Mouse (Mus musculus) MEL (cell line): ENCODE data around the gene Nrn1. TPM values are rescaled to one million over a fixed set of nuclear protein-coding genes. Genes with fewer than 3 reads are reported as not detected.

Experiments used
- DNase-seq: peaks from one replicate; pipeline ENCODE4 v3.0.0; 2011; ENCODE audit warnings: low read depth, low spot score
- H3K27ac ChIP-seq: 2 replicates; pipeline ENCODE4 v1.5.1; 2012; ENCODE audit warnings: low read depth, mild to moderate bottlenecking, control low read depth, low read length, moderate library complexity; ENCODE audit not compliant: control insufficient read depth
- H3K27me3 ChIP-seq, 2 experiments: fragments of 150-350 bp in 1 of 2; sonication (generic) in 1 of 2; 2 replicates each; pipeline ENCODE4 v1.6.1; 2012; ENCODE audit warnings: low read length in 2 of 2, mild to moderate bottlenecking in 2 of 2, improper control_type of control experiment in 1 of 2, moderate library complexity in 1 of 2; ENCODE audit not compliant: insufficient read depth in 2 of 2, control insufficient read depth in 1 of 2
- H3K36me3 ChIP-seq, 2 experiments: 2 replicates each; pipeline ENCODE4 v1.6.1; 2012 to 2014; ENCODE audit warnings: low read length in 2 of 2, improper control_type of control experiment in 1 of 2, inconsistent platforms in 1 of 2, mild to moderate bottlenecking in 1 of 2; ENCODE audit not compliant: insufficient read depth in 2 of 2, control insufficient read depth in 1 of 2
- H3K4me1 ChIP-seq, 2 experiments: fragments of 150-350 bp in 1 of 2; sonication (generic) in 1 of 2; 2 replicates each; pipeline ENCODE4 v1.6.1; 2012; ENCODE audit warnings: low read length in 2 of 2, improper control_type of control experiment in 1 of 2, mild to moderate bottlenecking in 1 of 2; ENCODE audit not compliant: insufficient read depth in 2 of 2, control insufficient read depth in 1 of 2
- H3K4me3 ChIP-seq, 2 experiments: fragments of 150-350 bp in 1 of 2; sonication (generic) in 1 of 2; 2 replicates each; pipeline ENCODE4 v1.5.1; 2012; ENCODE audit warnings: low read depth in 2 of 2, low read length in 2 of 2, mild to moderate bottlenecking in 2 of 2, moderate library complexity in 2 of 2, control low read depth in 1 of 2, improper control_type of control experiment in 1 of 2; ENCODE audit not compliant: control insufficient read depth in 1 of 2, insufficient read depth in 1 of 2
- H3K79me2 ChIP-seq: 2 replicates; pipeline ENCODE4 v1.6.1; 2012; ENCODE audit warnings: mild to moderate bottlenecking, low read length, moderate library complexity; ENCODE audit not compliant: control insufficient read depth, poor library complexity, insufficient read depth
- H3K9ac ChIP-seq: 2 replicates; pipeline ENCODE4 v1.6.1; 2012; ENCODE audit warnings: low read depth, mild to moderate bottlenecking, control low read depth, low read length, moderate library complexity; ENCODE audit not compliant: control insufficient read depth, poor library complexity, severe bottlenecking
- H3K9me3 ChIP-seq: fragments of 150-350 bp; sonication (generic); replicated peaks from 2 replicates; pipeline ENCODE4 v1.6.1; 2012; ENCODE audit warnings: mild to moderate bottlenecking, low read length, improper control_type of control experiment, moderate library complexity; ENCODE audit not compliant: insufficient read depth
- CHD2 ChIP-seq: IDR thresholded peaks from 2 replicates; pipeline ENCODE4 v1.6.1; 2011; ENCODE audit warnings: low read length, improper control_type of control experiment
- CTCF ChIP-seq, 3 experiments: IDR thresholded peaks in 2 of 3; conservative IDR thresholded peaks in 1 of 3; 2 replicates each; pipeline ENCODE4 v1.5.1; 2011 to 2012; ENCODE audit warnings: low read length in 3 of 3, low read depth in 2 of 3, mild to moderate bottlenecking in 2 of 3, improper control_type of control experiment in 1 of 3, inconsistent platforms in 1 of 3, mixed read lengths in 1 of 3, moderate library complexity in 1 of 3; ENCODE audit not compliant: control insufficient read depth in 1 of 3, insufficient read depth in 1 of 3, poor library complexity in 1 of 3, severe bottlenecking in 1 of 3
- E2F4 ChIP-seq: IDR thresholded peaks from 2 replicates; pipeline ENCODE4 v1.6.1; 2011; ENCODE audit warnings: low read depth, low read length, improper control_type of control experiment, borderline replicate concordance
- ETS1 ChIP-seq: IDR thresholded peaks from 2 replicates; pipeline ENCODE4 v1.6.1; 2012; ENCODE audit warnings: low read depth, mild to moderate bottlenecking, inconsistent platforms, low read length, improper control_type of control experiment, moderate library complexity
- GABPA ChIP-seq: IDR thresholded peaks from 2 replicates; pipeline ENCODE4 v1.6.1; 2012; ENCODE audit warnings: low read depth, mild to moderate bottlenecking, inconsistent platforms, low read length, improper control_type of control experiment, moderate library complexity
- MAX ChIP-seq: IDR thresholded peaks from 2 replicates; pipeline ENCODE4 v1.6.1; 2011; ENCODE audit warnings: low read length, improper control_type of control experiment
- MAZ ChIP-seq: IDR thresholded peaks from 2 replicates; pipeline ENCODE4 v1.6.1; 2012; ENCODE audit warnings: low read depth, mild to moderate bottlenecking, inconsistent platforms, low read length, improper control_type of control experiment
- MYB ChIP-seq: IDR thresholded peaks from 2 replicates; pipeline ENCODE4 v1.6.1; 2011; ENCODE audit warnings: mild to moderate bottlenecking, low read depth, low read length, improper control_type of control experiment
- NELFE ChIP-seq: IDR thresholded peaks from 2 replicates; pipeline ENCODE4 v1.6.1; 2011; ENCODE audit warnings: low read depth, low read length, improper control_type of control experiment
- POLR2A ChIP-seq, 2 experiments: IDR thresholded peaks; 2 replicates each; pipeline ENCODE4 v1.6.1; 2011 to 2012; ENCODE audit warnings: low read length in 2 of 2, mild to moderate bottlenecking in 2 of 2, control low read depth in 1 of 2, improper control_type of control experiment in 1 of 2, low read depth in 1 of 2, moderate library complexity in 1 of 2; ENCODE audit not compliant: control insufficient read depth in 1 of 2, insufficient read depth in 1 of 2, poor library complexity in 1 of 2
- RAD21 ChIP-seq: IDR thresholded peaks from 2 replicates; pipeline ENCODE4 v1.6.1; 2011; ENCODE audit warnings: mild to moderate bottlenecking, low read depth, low read length, improper control_type of control experiment
- SIN3A ChIP-seq: IDR thresholded peaks from 2 replicates; pipeline ENCODE4 v1.6.1; 2012; ENCODE audit warnings: low read length, improper control_type of control experiment, inconsistent platforms
- TCF12 ChIP-seq: IDR thresholded peaks from 2 replicates; pipeline ENCODE4 v1.6.1; 2014; ENCODE audit warnings: low read depth, mild to moderate bottlenecking, inconsistent platforms, low read length, improper control_type of control experiment, moderate library complexity
- UBTF ChIP-seq: IDR thresholded peaks from 2 replicates; pipeline ENCODE4 v1.6.1; 2012; ENCODE audit warnings: low read depth, mild to moderate bottlenecking, inconsistent platforms, low read length, improper control_type of control experiment, moderate library complexity, borderline replicate concordance; ENCODE audit not compliant: insufficient read depth
- ZNF384 ChIP-seq: IDR thresholded peaks from 2 replicates; pipeline ENCODE4 v1.6.1; 2012; ENCODE audit warnings: low read depth, mild to moderate bottlenecking, inconsistent platforms, low read length, improper control_type of control experiment
- polyA plus RNA-seq, 2 experiments: library from polyadenylated mRNA; stranded (reverse) in 1 of 2; unstranded in 1 of 2; fragments of >175 nt in 1 of 2; fragments of >200 nt in 1 of 2; gene quantifications; 2 replicates each; pipeline versions ENCODE4 v1.2.1 to v1.2.4; 2012; ENCODE audit warnings: low replicate concordance in 2 of 2, low read depth in 1 of 2; ENCODE audit not compliant: insufficient read length in 2 of 2, insufficient read depth in 1 of 2, missing spikeins in 1 of 2
- total RNA-seq: library from RNA; depleted of rRNA; stranded (reverse); fragments of 300-350 nt; gene quantifications from 2 replicates; pipeline ENCODE4 v1.2.3, GENCODE M21; 2012

Nrn1 gene
- total and polyA plus RNA-seq, 3 experiments: not detected

- TF ChIP-seq MYB (no peak), E2F4 (no peak), POLR2A (IDR thresholded peaks at IDR 0.05; ENCODE audit: control insufficient read depth in 1 of 2, insufficient read depth in 1 of 2, low read depth in 1 of 2, low read length in 2 of 2, poor library complexity in 1 of 2) (no peak), UBTF (no peak), RAD21 (no peak), ETS1 (no peak), GABPA (no peak), SIN3A (no peak), CTCF (IDR thresholded peaks at IDR 0.05 in 2 of 3, conservative IDR thresholded peaks at IDR 0.05 in 1 of 3; ENCODE audit: control insufficient read depth in 1 of 3, insufficient read depth in 1 of 3, low read depth in 2 of 3, low read length in 3 of 3, poor library complexity in 1 of 3, severe bottlenecking in 1 of 3) (no peak), NELFE (no peak), TCF12 (no peak), MAZ (no peak), MAX (no peak), CHD2 (no peak)
- Histone ChIP-seq H3K36me3 (no peaks in the 10 kb centered on the region), H3K9ac (no peak overlapping the region), H3K79me2 (no peaks in the 10 kb centered on the region), H3K4me3 (no peak overlapping the region), H3K4me1 (no peaks in the 10 kb centered on the region), H3K27ac (no peak overlapping the region), H3K9me3 (no peaks in the 10 kb centered on the region), H3K27me3 (no peaks in the 10 kb centered on the region)
- DNase-seq: no peak
Measured at GRCm38 (mm10) chr13:36731016-36731930, 3.7 kb downstream of the Nrn1 start.

- no peaks in the 10 kb centered on the region for H3K36me3 ChIP-seq
- no peak overlapping the region for H3K4me3 ChIP-seq
- H3K79me2 ChIP-seq: no peaks in the 10 kb centered on the region
- H3K9ac ChIP-seq: no peak overlapping the region
- TF ChIP-seq POLR2A (IDR thresholded peaks at IDR 0.05; ENCODE audit: control insufficient read depth in 1 of 2, insufficient read depth in 1 of 2, low read depth in 1 of 2, low read length in 2 of 2, poor library complexity in 1 of 2) (no peak), ZNF384 (no peak)
- no peaks in the 10 kb centered on the region for H3K4me1 ChIP-seq
- H3K27me3 ChIP-seq: no peaks in the 10 kb centered on the region
- H3K27ac ChIP-seq: no peak overlapping the region
- no peaks in the 10 kb centered on the region for H3K9me3 ChIP-seq
- no peak for DNase-seq
Measured at GRCm38 (mm10) chr13:36730341-36730761, 4.6 kb downstream of the Nrn1 start.
